In genomic region chr14:28409390-28409789, GRCm38 (mm10) we compare ENCODE assay signal across 26 mouse cellular contexts.
A peak's percentile ranks its signal among the peaks of the same experiment; 100 is the strongest.
DNase-seq lines count a peak whose midpoint lies in the region; ATAC-seq and TF ChIP-seq lines count a peak whose summit lies in the region.
"Had no signal": no experiment of that assay in that cellular context is flagged by ENCODE, and none has a peak within 500 bp of the region (broad histone marks: within the 10 kb centered on the region; RNA-seq: fewer than 3 reads in every experiment).

No protein-coding gene starts in this region.

- H3K27me3 ChIP-seq in intestine, embryonic 14.5 days (replicated peaks; ENCODE audit: control insufficient read depth, insufficient read depth, low read length): no peaks in the 10 kb centered on the region
- H3K27me3 ChIP-seq in intestine, embryonic 16.5 days (replicated peaks; ENCODE audit: control insufficient read depth, insufficient read depth, low read length): no peaks in the 10 kb centered on the region
- H3K27me3 ChIP-seq in lung, embryonic 14.5 days (ENCODE audit: insufficient read depth, low read length): no peaks in the 10 kb centered on the region
- H3K27me3 ChIP-seq: CH12.LX, Patski had no signal

- ATAC-seq in intestine, embryonic 14.5 days (replicated peaks; ENCODE audit: low FRiP score, low TSS enrichment, low read depth): no peak
- no peak for ATAC-seq in intestine, embryonic 16.5 days
- peak; percentile 52; the same call in 1 of the 2 replicates for ATAC-seq in lung, embryonic 14.5 days (ENCODE audit: insufficient read depth)
- ATAC-seq: forebrain, embryonic 13.5 days; forebrain, embryonic 16.5 days; Patski had no signal

- TF ChIP-seq CTCF in lung, embryonic 14.5 days (IDR thresholded peaks at IDR 0.05; ENCODE audit: low read depth): no peak
- TF ChIP-seq CTCF in olfactory bulb, adult 2 months (IDR thresholded peaks at IDR 0.05; ENCODE audit: insufficient read depth, low read depth, low read length): no peak

- no peak overlapping the region for H3K4me3 ChIP-seq in intestine, embryonic 14.5 days (ENCODE audit: low read depth, low read length)
- H3K4me3 ChIP-seq in intestine, embryonic 16.5 days (ENCODE audit: low read length): no peak overlapping the region
- no peak overlapping the region for H3K4me3 ChIP-seq in lung, embryonic 14.5 days (ENCODE audit: low read depth, low read length)
- H3K4me3 ChIP-seq in olfactory bulb, adult 2 months (ENCODE audit: insufficient read depth, low read depth, low read length): no peak overlapping the region
- H3K4me3 ChIP-seq: forebrain, embryonic 10.5 days; forebrain, embryonic 13.5 days; heart, adult 2 months; heart, embryonic 10.5 days; heart, embryonic 13.5 days had no signal

- WGBS in intestine, embryonic 14.5 days: 67% methylated on average over 1 of the region's 1 CpGs
- WGBS in intestine, embryonic 16.5 days: 69% methylated on average over 1 of the region's 1 CpGs
- WGBS in lung, embryonic 14.5 days: 43% methylated on average over 1 of the region's 1 CpGs
- 98% methylated on average over 1 of the region's 1 CpGs for WGBS in olfactory bulb, adult 2 months

- peaks cover 28% of the 10 kb centered on the region for H3K4me1 ChIP-seq in intestine, embryonic 14.5 days (replicated peaks; ENCODE audit: control insufficient read depth, insufficient read depth, low read length)
- H3K4me1 ChIP-seq in intestine, embryonic 16.5 days (ENCODE audit: control insufficient read depth, insufficient read depth, low read length): peaks cover 15% of the 10 kb centered on the region
- H3K4me1 ChIP-seq in lung, embryonic 14.5 days (ENCODE audit: insufficient read depth): peaks cover 4% of the 10 kb centered on the region; the same call in 1 of the 2 replicates
- peaks cover 24% of the 10 kb centered on the region for H3K4me1 ChIP-seq in olfactory bulb, adult 2 months (ENCODE audit: control insufficient read depth, insufficient read depth, low read length)
- H3K4me1 ChIP-seq: forebrain, embryonic 13.5 days had no signal

- H3K27ac ChIP-seq in intestine, embryonic 14.5 days (ENCODE audit: low read depth): no peak overlapping the region
- no peak overlapping the region for H3K27ac ChIP-seq in intestine, embryonic 16.5 days (ENCODE audit: low read length)
- no peak overlapping the region for H3K27ac ChIP-seq in lung, embryonic 14.5 days (ENCODE audit: low read depth)
- 0 out of 2 replicates have a peak overlapping the region, but pooled peaks have one; percentile 17 for H3K27ac ChIP-seq in olfactory bulb, adult 2 months (ENCODE audit: insufficient read depth, low read depth, low read length)
- H3K27ac ChIP-seq: forebrain, embryonic 10.5 days; forebrain, embryonic 13.5 days; heart, adult 2 months; heart, embryonic 10.5 days; heart, embryonic 13.5 days had no signal

- no peaks in the 10 kb centered on the region for H3K36me3 ChIP-seq in intestine, embryonic 14.5 days (ENCODE audit: control insufficient read depth, insufficient read depth, low read length)
- H3K36me3 ChIP-seq in intestine, embryonic 16.5 days (ENCODE audit: control insufficient read depth, insufficient read depth, low read length): no peaks in the 10 kb centered on the region
- no peaks in the 10 kb centered on the region for H3K36me3 ChIP-seq in lung, embryonic 14.5 days (ENCODE audit: insufficient read depth)
- H3K36me3 ChIP-seq: forebrain, embryonic 10.5 days; G1E; heart, embryonic 10.5 days; heart, embryonic 13.5 days had no signal

- no peak for TF ChIP-seq POLR2A in olfactory bulb, adult 2 months (IDR thresholded peaks at IDR 0.05; ENCODE audit: insufficient read depth, low read depth, low read length)

- H3K9ac ChIP-seq in intestine, embryonic 14.5 days (ENCODE audit: low read length): no peak overlapping the region
- no peak overlapping the region for H3K9ac ChIP-seq in intestine, embryonic 16.5 days (ENCODE audit: low read depth, low read length)
- no peak overlapping the region for H3K9ac ChIP-seq in lung, embryonic 14.5 days
- H3K9ac ChIP-seq: forebrain, embryonic 13.5 days; heart, embryonic 13.5 days; hindbrain, embryonic 14.5 days had no signal

- peak; percentile 51 for DNase-seq in intestine, embryonic 14.5 days (ENCODE audit: low spot score)
- DNase-seq in lung, embryonic 14.5 days: no peak
- DNase-seq in lung, postnatal 14 days: no peak
- DNase-seq in lung, postnatal 25 days (ENCODE audit: low spot score): peak; percentile 35
- DNase-seq in lung, postnatal 10 days: no peak
- DNase-seq in gastrocnemius, postnatal 14 days: no peak
- DNase-seq: adrenal gland, postnatal 10 days; adrenal gland, postnatal 36 days; B cell, adult 2 months; cerebellum, adult 18-20 months; cerebellum, adult 9-10 months; gastrocnemius, postnatal 10 days; heart, adult 2 months; heart, postnatal 14 days; heart, postnatal 4 days had no signal

- H3K9me3 ChIP-seq in intestine, embryonic 14.5 days (ENCODE audit: control insufficient read depth, low read length): no peaks in the 10 kb centered on the region
- H3K9me3 ChIP-seq in intestine, embryonic 16.5 days (ENCODE audit: control insufficient read depth, low read length): no peaks in the 10 kb centered on the region
- no peaks in the 10 kb centered on the region for H3K9me3 ChIP-seq in lung, embryonic 14.5 days (ENCODE audit: low read depth, low read length)
- H3K9me3 ChIP-seq: forebrain, embryonic 10.5 days; forebrain, embryonic 13.5 days; heart, embryonic 10.5 days; heart, embryonic 13.5 days had no signal

- intact Hi-C loops in gastrocnemius, postnatal 14 days (cut with DNase I; ENCODE audit: low total_unique reads): no loop called here

- no peak overlapping the region for H3K4me2 ChIP-seq in intestine, embryonic 14.5 days (ENCODE audit: low read length)
- no peak overlapping the region for H3K4me2 ChIP-seq in intestine, embryonic 16.5 days (ENCODE audit: low read depth, low read length)
- H3K4me2 ChIP-seq in lung, embryonic 14.5 days: no peak overlapping the region
- H3K4me2 ChIP-seq: forebrain, embryonic 13.5 days; heart, embryonic 13.5 days; hindbrain, embryonic 14.5 days had no signal

Comparison
In these comparisons a context has a peak if more than half of its experiments do, and no peak if none do; other contexts are left out.
1. DNase-seq: peak in intestine, embryonic 14.5 days (single experiment) and lung, postnatal 25 days (single experiment); none in lung, embryonic 14.5 days (single experiment), lung, postnatal 14 days (single experiment), lung, postnatal 10 days (single experiment) and gastrocnemius, postnatal 14 days (single experiment).